Comparison of ENCODE assay signal across 13 mouse cellular contexts in genomic region chr2:74152534-74153246, GRCm38 (mm10).
A peak's percentile ranks its signal among the peaks of the same experiment; 100 is the strongest.
DNase-seq lines count a peak whose midpoint lies in the region; ATAC-seq and TF ChIP-seq lines count a peak whose summit lies in the region.
"Had no signal": no experiment of that assay in that cellular context is flagged by ENCODE, and none has a peak within 500 bp of the region (broad histone marks: within the 10 kb centered on the region; RNA-seq: fewer than 3 reads in every experiment).

No protein-coding gene starts in this region.

- H3K9me3 ChIP-seq in neural tube, embryonic 13.5 days = no peaks in the 10 kb centered on the region
- no peaks in the 10 kb centered on the region for H3K9me3 ChIP-seq in forebrain, embryonic 13.5 days (replicated peaks)
- no peaks in the 10 kb centered on the region for H3K9me3 ChIP-seq in limb, embryonic 13.5 days
- H3K9me3 ChIP-seq in stomach, postnatal 0 days (ENCODE audit: control insufficient read depth, low read length) = no peaks in the 10 kb centered on the region

- WGBS in neural tube, embryonic 13.5 days = 33% methylated on average over 8 of the region's 8 CpGs
- 10% methylated on average over 8 of the region's 8 CpGs for WGBS in forebrain, embryonic 13.5 days
- 53% methylated on average over 8 of the region's 8 CpGs for WGBS in limb, embryonic 13.5 days
- 33% methylated on average over 8 of the region's 8 CpGs for WGBS in stomach, postnatal 0 days

- peak overlapping the region; percentile 4; the same call in 1 of the 2 replicates for H3K4me2 ChIP-seq in neural tube, embryonic 13.5 days
- H3K4me2 ChIP-seq in forebrain, embryonic 13.5 days = peak overlapping the region; percentile 43
- no peak overlapping the region for H3K4me2 ChIP-seq in limb, embryonic 13.5 days (replicated peaks)
- H3K4me2 ChIP-seq in stomach, postnatal 0 days (replicated peaks; ENCODE audit: low read depth) = 0 out of 2 replicates have a peak overlapping the region, but pooled peaks have one; percentile 4

- TF ChIP-seq CTCF in stomach, postnatal 0 days (IDR thresholded peaks at IDR 0.05; ENCODE audit: low read depth) = no peak

- TF ChIP-seq EP300 in stomach, postnatal 0 days (optimal IDR thresholded peaks at IDR 0.05) = no peak

- H3K27me3 ChIP-seq in neural tube, embryonic 13.5 days = no peaks in the 10 kb centered on the region
- no peaks in the 10 kb centered on the region for H3K27me3 ChIP-seq in forebrain, embryonic 13.5 days
- H3K27me3 ChIP-seq in limb, embryonic 13.5 days = no peaks in the 10 kb centered on the region
- H3K27me3 ChIP-seq in stomach, postnatal 0 days (ENCODE audit: control insufficient read depth, insufficient read depth, low read length) = no peaks in the 10 kb centered on the region

- H3K4me1 ChIP-seq in neural tube, embryonic 13.5 days (replicated peaks) = peaks cover 15% of the 10 kb centered on the region
- peaks cover 27% of the 10 kb centered on the region for H3K4me1 ChIP-seq in forebrain, embryonic 13.5 days
- H3K4me1 ChIP-seq in limb, embryonic 13.5 days = peaks cover 15% of the 10 kb centered on the region
- no peaks in the 10 kb centered on the region for H3K4me1 ChIP-seq in stomach, postnatal 0 days (replicated peaks; ENCODE audit: control insufficient read depth, insufficient read depth)

- H3K4me3 ChIP-seq in neural tube, embryonic 13.5 days = no peak overlapping the region
- no peak overlapping the region for H3K4me3 ChIP-seq in forebrain, embryonic 13.5 days
- H3K4me3 ChIP-seq in limb, embryonic 13.5 days = no peak overlapping the region
- H3K4me3 ChIP-seq in stomach, postnatal 0 days (ENCODE audit: low read depth, low read length) = no peak overlapping the region

- no peak for DNase-seq in neural tube, embryonic 10.5 days (ENCODE audit: extremely low spot score, low spot score)
- DNase-seq in stomach, postnatal 0 days (ENCODE audit: low spot score) = no peak
- no peak for DNase-seq in thymus, postnatal 4 days
- DNase-seq in ovary, postnatal 10 days (ENCODE audit: low spot score) = no peak
- DNase-seq: cerebellum, adult 8-10 months; heart, postnatal 4 days had no signal

- 0 out of 2 replicates have a peak overlapping the region, but pooled peaks have one; percentile 2 for H3K27ac ChIP-seq in neural tube, embryonic 13.5 days (replicated peaks)
- H3K27ac ChIP-seq in forebrain, embryonic 13.5 days = peak overlapping the region; percentile 2
- peak overlapping the region; percentile 40 for H3K27ac ChIP-seq in limb, embryonic 13.5 days
- no peak overlapping the region for H3K27ac ChIP-seq in stomach, postnatal 0 days (replicated peaks)
- H3K27ac ChIP-seq: kidney, postnatal 0 days; liver, embryonic 14.5 days; macrophage had no signal

- no peaks in the 10 kb centered on the region for H3K36me3 ChIP-seq in neural tube, embryonic 13.5 days
- H3K36me3 ChIP-seq in forebrain, embryonic 13.5 days (ENCODE audit: poor library complexity, severe bottlenecking) = no peaks in the 10 kb centered on the region
- no peaks in the 10 kb centered on the region for H3K36me3 ChIP-seq in limb, embryonic 13.5 days
- H3K36me3 ChIP-seq in stomach, postnatal 0 days (ENCODE audit: control insufficient read depth, insufficient read depth, low read length) = no peaks in the 10 kb centered on the region

- H3K9ac ChIP-seq in neural tube, embryonic 13.5 days = no peak overlapping the region; the same call in 1 of the 2 replicates
- H3K9ac ChIP-seq in forebrain, embryonic 13.5 days = no peak overlapping the region
- H3K9ac ChIP-seq in limb, embryonic 13.5 days = no peak overlapping the region
- H3K9ac ChIP-seq in stomach, postnatal 0 days (ENCODE audit: low read length) = no peak overlapping the region
- H3K9ac ChIP-seq: liver, embryonic 14.5 days had no signal

- peak; percentile 65; the same call in 1 of the 2 replicates for ATAC-seq in neural tube, embryonic 13.5 days (ENCODE audit: low read depth)
- peak; percentile 91 for ATAC-seq in forebrain, embryonic 13.5 days
- ATAC-seq in limb, embryonic 13.5 days (ENCODE audit: low FRiP score, low read depth) = no peak
- ATAC-seq in stomach, postnatal 0 days (ENCODE audit: low FRiP score, low TSS enrichment) = no peak; the same call in 1 of the 2 replicates
- no peak for ATAC-seq in monocyte, adult 5-6 weeks (replicated peaks; ENCODE audit: insufficient number of reproducible peaks, low FRiP score, low TSS enrichment, poor library complexity, severe bottlenecking)

Comparison
In these comparisons a context has a peak if more than half of its experiments do, and no peak if none do; other contexts are left out.
1. ATAC-seq: peak in neural tube, embryonic 13.5 days (single experiment) and forebrain, embryonic 13.5 days (single experiment); none in limb, embryonic 13.5 days (single experiment), stomach, postnatal 0 days (single experiment) and monocyte, adult 5-6 weeks (single experiment).